Mouse (Mus musculus) midbrain, embryonic 13.5 days (tissue): ENCODE measurements around the gene Aip. TPM values are rescaled to one million over a fixed set of nuclear protein-coding genes. Genes with fewer than 3 reads are reported as not detected.
"Not testable (repeated sequence)": the region's sequence is repeated elsewhere in the genome, so short reads cannot be mapped to it uniquely, and the experiment has no call there.

ENCODE experiments used
- ATAC-seq: fragments of 200-750 bp; cut with Nextera tagmentation; 2 replicates; pipeline ENCODE4 v1.8.0; 2017; ENCODE audit warnings: mild to moderate bottlenecking, moderate TSS enrichment, moderate library complexity
- H3K27ac ChIP-seq: fragments of 300-500 bp; sonication (generic); 2 replicates; pipeline ENCODE4 v1.5.1; 2015; ENCODE audit warnings: inconsistent platforms, mild to moderate bottlenecking, moderate library complexity
- H3K27me3 ChIP-seq: fragments of 300-500 bp; sonication (generic); 2 replicates; pipeline ENCODE4 v1.6.1; 2015; ENCODE audit warnings: mild to moderate bottlenecking, inconsistent platforms
- H3K36me3 ChIP-seq: fragments of 300-500 bp; sonication (generic); 2 replicates; pipeline ENCODE4 v1.6.1; 2015; ENCODE audit warnings: mild to moderate bottlenecking, inconsistent platforms
- H3K4me1 ChIP-seq: fragments of 300-500 bp; sonication (generic); replicated peaks from 2 replicates; pipeline ENCODE4 v1.6.1; 2015; ENCODE audit warnings: inconsistent platforms
- H3K4me2 ChIP-seq: fragments of 300-500 bp; sonication (generic); replicated peaks from 2 replicates; pipeline ENCODE4 v1.6.1; 2015; ENCODE audit warnings: moderate library complexity, mild to moderate bottlenecking, inconsistent platforms
- H3K4me3 ChIP-seq: fragments of 300-500 bp; sonication (generic); replicated peaks from 2 replicates; pipeline ENCODE4 v1.5.1; 2015; ENCODE audit warnings: mild to moderate bottlenecking, inconsistent platforms
- H3K9ac ChIP-seq: fragments of 300-500 bp; sonication (generic); replicated peaks from 2 replicates; pipeline ENCODE4 v1.6.1; 2015; ENCODE audit warnings: mild to moderate bottlenecking, inconsistent platforms
- H3K9me3 ChIP-seq: fragments of 300-500 bp; sonication (generic); 2 replicates; pipeline ENCODE4 v1.6.1; 2016; ENCODE audit warnings: mild to moderate bottlenecking, inconsistent platforms
- whole genome bisulfite sequencing: fragments of 180-500 bp; shearing (Covaris S2); methylation state at CpG from one replicate; pipeline ENCODE4 v1.1.7; 2015; 5-methylcytosine and 5-hydroxymethylcytosine counted together
- polyA plus RNA-seq: library from polyadenylated mRNA; unstranded; fragments of >200 nt; fragmentation: Nextera tagmentation; extraction: Ambion mirVana; gene quantifications from 2 replicates; pipeline ENCODE4 v1.2.1, GENCODE M21; 2015

Gene Aip
- polyA plus RNA-seq, 1 experiment from 2014 or later: 79.8 TPM

DNA sequence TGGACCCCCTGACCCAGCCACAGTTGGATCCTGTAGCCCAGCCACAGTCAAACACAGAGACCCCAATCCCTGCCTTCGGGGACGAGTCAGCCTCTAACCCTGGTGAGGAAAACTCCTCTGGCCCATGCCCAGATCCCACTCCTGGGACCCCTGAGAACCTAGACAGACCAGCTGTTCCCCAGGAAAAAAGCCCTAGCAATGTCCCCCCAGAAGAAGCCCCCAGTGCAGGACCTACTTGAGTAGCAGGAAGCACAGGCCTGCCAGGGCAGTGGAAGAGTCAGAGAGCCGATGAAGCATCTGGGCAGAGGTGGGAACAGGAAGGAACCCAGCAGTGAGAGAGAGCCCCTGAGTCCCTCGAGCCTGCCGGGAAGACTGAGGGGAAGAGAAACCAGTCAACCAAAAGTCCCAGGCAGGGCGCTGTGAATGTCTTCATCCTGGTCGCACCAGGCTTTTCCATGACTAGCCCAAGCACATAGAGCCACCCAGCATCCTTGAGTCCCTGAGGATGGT lies 18.2 kb upstream of the Aip start, which contains the start of gene Cabp4:
Cabp4 (minus strand) TSS at position 275 of the 510 bp plus-strand sequence.
- Histone ChIP-seq H3K4me3 (no peak within 1 kb of the TSS), H3K27me3 (no peaks in the 10 kb centered on the region), H3K9ac (no peak within 1 kb of the TSS), H3K36me3 (no peaks in the 10 kb centered on the region), H3K27ac (no peak within 1 kb of the TSS), H3K4me2 (no peak within 1 kb of the TSS), H3K4me1 (peaks cover 20% of the 10 kb centered on the region), H3K9me3 (no peaks in the 10 kb centered on the region)
- WGBS: 84% methylated on average over 7 of the region's 7 CpGs
- no peak for ATAC-seq

DNA sequence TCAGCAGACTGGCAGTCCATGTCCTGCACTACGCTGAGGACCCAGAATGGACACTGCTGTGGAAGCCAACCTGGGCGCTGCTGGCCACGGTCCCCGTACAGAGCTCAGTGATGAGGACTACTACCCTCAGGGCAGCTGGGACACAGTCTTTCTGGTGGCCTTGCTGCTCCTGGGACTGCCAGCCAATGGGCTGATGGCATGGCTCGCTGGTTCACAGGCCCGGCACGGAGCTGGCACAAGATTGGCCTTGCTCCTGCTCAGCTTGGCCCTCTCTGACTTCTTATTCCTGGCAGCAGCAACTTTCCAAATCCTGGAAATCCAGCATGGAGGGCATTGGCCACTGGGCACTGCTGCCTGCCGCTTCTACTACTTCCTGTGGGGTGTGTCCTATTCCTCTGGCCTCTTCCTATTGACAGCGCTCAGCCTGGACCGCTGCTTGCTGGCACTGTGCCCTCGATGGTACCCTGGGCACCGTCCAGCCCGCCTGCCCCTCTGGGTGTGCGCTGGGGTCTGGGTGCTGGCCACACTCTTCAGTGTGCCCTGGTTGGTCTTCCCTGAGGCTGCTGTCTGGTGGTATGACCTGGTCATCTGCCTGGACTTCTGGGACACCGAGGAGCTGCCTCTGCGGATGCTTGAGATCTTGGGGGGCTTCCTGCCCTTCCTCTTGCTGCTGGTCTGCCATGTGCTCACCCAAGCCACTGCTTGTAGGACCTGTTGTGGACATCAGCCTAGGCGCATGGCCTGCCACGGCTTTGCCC lies 16.9 kb upstream of the Aip start:
- H3K27me3 ChIP-seq: no peaks in the 10 kb centered on the region
- H3K4me2 ChIP-seq: no peak overlapping the region
- H3K27ac ChIP-seq: no peak overlapping the region
- no peaks in the 10 kb centered on the region for H3K36me3 ChIP-seq
- H3K4me3 ChIP-seq: no peak overlapping the region
- peaks cover 13% of the 10 kb centered on the region for H3K4me1 ChIP-seq
- H3K9me3 ChIP-seq: no peaks in the 10 kb centered on the region
- ATAC-seq: no peak
- 93% methylated on average over 18 of the region's 18 CpGs for WGBS
- no peak overlapping the region for H3K9ac ChIP-seq

- Histone ChIP-seq H3K36me3 (no peaks in the 10 kb centered on the region), H3K4me1 (peaks cover 11% of the 10 kb centered on the region), H3K4me2 (no peak overlapping the region), H3K9me3 (no peaks in the 10 kb centered on the region), H3K27me3 (no peaks in the 10 kb centered on the region; the same call in 1 of the 2 replicates), H3K9ac (no peak overlapping the region), H3K27ac (no peak overlapping the region), H3K4me3 (no peak overlapping the region)
- 84% methylated on average over 6 of the region's 6 CpGs for WGBS
- no peak for ATAC-seq
Observed at GRCm38 (mm10) chr19:4140147-4140546, 14.5 kb upstream of the Aip start.

- no peak within 1 kb of the TSS for H3K4me2 ChIP-seq
- H3K9me3 ChIP-seq: no peaks in the 10 kb centered on the region
- H3K36me3 ChIP-seq: no peaks in the 10 kb centered on the region
- no peak within 1 kb of the TSS; the same call in 1 of the 2 replicates for H3K9ac ChIP-seq
- no peak for ATAC-seq
- no peak within 1 kb of the TSS for H3K27ac ChIP-seq
- peaks cover 11% of the 10 kb centered on the region for H3K4me1 ChIP-seq
- H3K4me3 ChIP-seq: no peak within 1 kb of the TSS
- WGBS: 46% methylated on average over 2 of the region's 2 CpGs
- no peaks in the 10 kb centered on the region; the same call in 1 of the 2 replicates for H3K27me3 ChIP-seq
Observed at GRCm38 (mm10) chr19:4139446-4139845, 13.8 kb upstream of the Aip start, which contains the start of gene Gpr152. Gene Gpr152 (plus strand): TSS chr19:4139787.

- Histone ChIP-seq H3K4me1 (peaks cover 11% of the 10 kb centered on the region), H3K27me3 (no peaks in the 10 kb centered on the region; the same call in 1 of the 2 replicates), H3K9ac (no peak overlapping the region), H3K9me3 (no peaks in the 10 kb centered on the region), H3K4me3 (no peak overlapping the region), H3K36me3 (peaks cover 6% of the 10 kb centered on the region), H3K27ac (no peak overlapping the region), H3K4me2 (no peak overlapping the region)
- no peak for ATAC-seq
- WGBS: 85% methylated on average over 5 of the region's 5 CpGs
Observed at GRCm38 (mm10) chr19:4137913-4138312, 12.3 kb upstream of the Aip start.

DNA sequence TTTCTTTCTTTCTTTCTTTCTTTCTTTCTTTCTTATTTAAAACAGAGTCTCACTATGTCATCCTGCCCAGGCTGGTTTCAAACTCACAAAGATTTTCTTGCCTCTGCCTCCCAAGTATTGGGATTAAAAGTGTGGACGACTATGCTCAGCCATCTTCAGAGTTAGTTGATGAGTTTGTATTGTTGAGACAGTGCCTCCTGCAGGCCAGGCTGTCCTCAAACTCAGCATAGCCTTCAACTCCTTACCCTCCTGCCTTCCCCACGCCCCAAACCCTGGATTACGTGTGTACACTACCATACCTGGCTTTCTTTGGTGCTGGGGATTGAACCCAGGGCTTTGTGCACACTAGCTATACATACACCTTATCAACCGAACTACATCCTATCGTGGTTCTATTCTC lies 10.8 kb upstream of the Aip start:
- no peak for ATAC-seq
- no peaks in the 10 kb centered on the region; the same call in 1 of the 2 replicates for H3K27me3 ChIP-seq
- no peak overlapping the region for H3K4me2 ChIP-seq
- peaks cover 11% of the 10 kb centered on the region for H3K4me1 ChIP-seq
- WGBS: 74% methylated on average over 5 of the region's 5 CpGs
- no peak overlapping the region for H3K27ac ChIP-seq
- H3K4me3 ChIP-seq: no peak overlapping the region
- no peak overlapping the region for H3K9ac ChIP-seq
- H3K9me3 ChIP-seq: no peaks in the 10 kb centered on the region
- H3K36me3 ChIP-seq: peaks cover 21% of the 10 kb centered on the region

- not testable (repeated sequence) for H3K4me2 ChIP-seq, H3K9ac ChIP-seq, H3K27me3 ChIP-seq, H3K4me3 ChIP-seq, ATAC-seq, H3K9me3 ChIP-seq, H3K27ac ChIP-seq
- Histone ChIP-seq H3K36me3 (peaks cover 26% of the 10 kb centered on the region), H3K4me1 (peaks cover 11% of the 10 kb centered on the region)
- 28% methylated on average over 8 of the region's 8 CpGs for WGBS
Observed at GRCm38 (mm10) chr19:4135963-4136345, 10.3 kb upstream of the Aip start.

GRCm38 (mm10) chr19:4135229-4135962 lies 9.7 kb upstream of the Aip start:
- not testable (repeated sequence) for H3K9ac ChIP-seq, H3K4me2 ChIP-seq, H3K9me3 ChIP-seq, H3K27ac ChIP-seq, H3K4me3 ChIP-seq, ATAC-seq, H3K27me3 ChIP-seq
- H3K36me3 ChIP-seq: peaks cover 28% of the 10 kb centered on the region
- peaks cover 11% of the 10 kb centered on the region for H3K4me1 ChIP-seq
- WGBS: 89% methylated on average over 6 of the region's 6 CpGs

GRCm38 (mm10) chr19:4134354-4134753 lies 8.7 kb upstream of the Aip start:
- 91% methylated on average over 4 of the region's 4 CpGs for WGBS
- Histone ChIP-seq H3K27ac (no peak overlapping the region), H3K27me3 (no peaks in the 10 kb centered on the region; the same call in 1 of the 2 replicates)

GRCm38 (mm10) chr19:4131768-4132167 lies 6.1 kb upstream of the Aip start:
- no peaks in the 10 kb centered on the region for H3K9me3 ChIP-seq
- WGBS: 92% methylated on average over 2 of the region's 2 CpGs
- H3K4me1 ChIP-seq: peaks cover 10% of the 10 kb centered on the region
- no peak for ATAC-seq
- H3K9ac ChIP-seq: no peak overlapping the region
- H3K4me2 ChIP-seq: no peak overlapping the region
- no peak overlapping the region for H3K27ac ChIP-seq
- peaks cover 56% of the 10 kb centered on the region for H3K36me3 ChIP-seq
- H3K4me3 ChIP-seq: no peak overlapping the region
- no peaks in the 10 kb centered on the region for H3K27me3 ChIP-seq

More at GRCm38 (mm10) chr19:4134354-4134753, 8.7 kb upstream of the Aip start:
- H3K9ac ChIP-seq: no peak overlapping the region
- H3K4me1 ChIP-seq: peaks cover 7% of the 10 kb centered on the region
- no peaks in the 10 kb centered on the region for H3K9me3 ChIP-seq
- peaks cover 37% of the 10 kb centered on the region for H3K36me3 ChIP-seq
- H3K4me2 ChIP-seq: no peak overlapping the region
- no peak overlapping the region for H3K4me3 ChIP-seq
- no peak for ATAC-seq

DNA sequence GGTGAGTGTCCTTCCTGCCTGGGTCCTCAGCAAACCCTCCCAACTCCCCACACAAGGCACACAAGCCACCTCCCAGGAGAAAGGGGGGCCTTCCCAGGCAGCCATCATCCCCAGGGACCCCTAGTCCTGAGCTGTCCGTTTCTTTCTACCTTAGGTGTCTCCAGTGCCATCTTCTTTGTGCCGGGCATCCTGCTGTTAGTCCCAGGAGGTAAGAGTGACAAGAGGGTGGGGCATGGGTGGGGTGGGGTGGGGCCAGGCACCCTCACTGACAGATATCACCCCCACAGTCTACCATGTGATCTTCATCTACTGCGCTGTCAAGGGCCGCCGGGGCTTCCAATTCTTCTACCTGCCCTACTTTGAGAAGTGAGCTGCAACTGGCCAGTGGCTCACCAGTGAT lies 5.4 kb upstream of the Aip start:
- Histone ChIP-seq H3K4me3 (no peak overlapping the region), H3K9ac (no peak overlapping the region), H3K27me3 (no peaks in the 10 kb centered on the region), H3K36me3 (peaks cover 56% of the 10 kb centered on the region), H3K27ac (no peak overlapping the region), H3K4me1 (peaks cover 16% of the 10 kb centered on the region), H3K9me3 (no peaks in the 10 kb centered on the region), H3K4me2 (no peak overlapping the region)
- 93% methylated on average over 5 of the region's 5 CpGs for WGBS
- no peak for ATAC-seq

DNA sequence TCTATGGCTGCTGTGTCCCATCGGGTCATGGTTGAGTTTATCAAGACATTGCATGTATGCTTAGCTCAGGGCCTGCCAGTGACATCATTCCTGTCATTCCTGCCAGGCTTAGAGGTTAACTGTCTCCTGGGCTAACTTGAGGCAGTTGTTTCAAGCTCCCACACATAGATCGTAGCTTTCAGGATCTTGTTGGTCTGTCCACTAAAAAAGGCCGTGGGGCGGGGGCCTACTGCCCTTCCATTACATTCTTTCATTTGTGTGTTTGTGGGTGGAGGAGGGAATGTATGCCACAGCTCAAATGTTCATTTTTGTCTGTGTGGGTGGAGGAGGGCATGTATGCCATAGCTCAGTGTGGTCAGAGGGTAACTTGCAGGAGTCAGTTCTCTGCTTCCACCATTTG lies 4.4 kb upstream of the Aip start:
- Histone ChIP-seq H3K4me2 (no peak overlapping the region), H3K4me3 (no peak overlapping the region), H3K4me1 (peaks cover 16% of the 10 kb centered on the region), H3K36me3 (peaks cover 56% of the 10 kb centered on the region), H3K9ac (0 out of 2 replicates have a peak overlapping the region, but pooled peaks have one; percentile 16), H3K9me3 (no peaks in the 10 kb centered on the region), H3K27ac (no peak overlapping the region), H3K27me3 (no peaks in the 10 kb centered on the region)
- WGBS: 92% methylated on average over 4 of the region's 4 CpGs
- ATAC-seq: no peak
